Mouse (Mus musculus): ENCODE data around the gene Myo1g. TPM values are rescaled to one million over a fixed set of nuclear protein-coding genes. Genes with fewer than 3 reads are reported as not detected.
"Not testable (repeated sequence)": the region's sequence is repeated elsewhere in the genome, so short reads cannot be mapped to it uniquely, and the experiment has no call there.

Myo1g gene
- total RNA-seq, 2 experiments from 2014 or later = 1.2 to 1.4 TPM

GRCm38 (mm10) chr11:6528186-6529006, 7.6 kb upstream of the Myo1g start:
- DNase-seq = peak; percentile 99

GRCm38 (mm10) chr11:6527256-6528185, 6.8 kb upstream of the Myo1g start:
- DNase-seq = peak; percentile 23

- not testable (repeated sequence) for DNase-seq
Observed at GRCm38 (mm10) chr11:6526526-6527255, 5.9 kb upstream of the Myo1g start.

- DNase-seq = no peak
Observed at GRCm38 (mm10) chr11:6525241-6525640, 4.5 kb upstream of the Myo1g start.

GRCm38 (mm10) chr11:6524880-6525238, 4.1 kb upstream of the Myo1g start:
- no peak for DNase-seq

- DNase-seq = no peak
Observed at GRCm38 (mm10) chr11:6524165-6524879, 3.6 kb upstream of the Myo1g start.

- DNase-seq = no peak
Observed at GRCm38 (mm10) chr11:6523662-6524088, 2.9 kb upstream of the Myo1g start.

GRCm38 (mm10) chr11:6522782-6523525, 2.2 kb upstream of the Myo1g start:
- DNase-seq = no peak

GRCm38 (mm10) chr11:6519491-6520033, 1.2 kb downstream of the Myo1g start:
- no peak for DNase-seq

GRCm38 (mm10) chr11:6514837-6515236, 5.9 kb downstream of the Myo1g start:
- DNase-seq = no peak

GRCm38 (mm10) chr11:6508269-6508876, 12.4 kb downstream of the Myo1g start:
- no peak for DNase-seq

- no peak for DNase-seq
Observed at GRCm38 (mm10) chr11:6506516-6506915, 14.2 kb downstream of the Myo1g start.

GRCm38 (mm10) chr11:6504689-6505088, 16.1 kb downstream of the Myo1g start:
- DNase-seq = no peak

GRCm38 (mm10) chr11:6504226-6504625, 16.5 kb downstream of the Myo1g start:
- no peak for DNase-seq

GRCm38 (mm10) chr11:6502506-6502905, 18.3 kb downstream of the Myo1g start:
- no peak for DNase-seq

- DNase-seq = no peak
Observed at GRCm38 (mm10) chr11:6497311-6497948, 23.3 kb downstream of the Myo1g start.

- peak; percentile 66 for DNase-seq
Observed at GRCm38 (mm10) chr11:6489691-6490503, 30.9 kb downstream of the Myo1g start.

- no peak for DNase-seq
Observed at GRCm38 (mm10) chr11:6489257-6489656, 31.5 kb downstream of the Myo1g start.
